Mouse (Mus musculus): ENCODE data around the gene Ywhae. TPM values are rescaled to one million over a fixed set of nuclear protein-coding genes. Genes with fewer than 3 reads are reported as not detected.

Gene Ywhae
- polyA plus RNA-seq, 1 experiment from 2014 or later: 415 TPM

DNA sequence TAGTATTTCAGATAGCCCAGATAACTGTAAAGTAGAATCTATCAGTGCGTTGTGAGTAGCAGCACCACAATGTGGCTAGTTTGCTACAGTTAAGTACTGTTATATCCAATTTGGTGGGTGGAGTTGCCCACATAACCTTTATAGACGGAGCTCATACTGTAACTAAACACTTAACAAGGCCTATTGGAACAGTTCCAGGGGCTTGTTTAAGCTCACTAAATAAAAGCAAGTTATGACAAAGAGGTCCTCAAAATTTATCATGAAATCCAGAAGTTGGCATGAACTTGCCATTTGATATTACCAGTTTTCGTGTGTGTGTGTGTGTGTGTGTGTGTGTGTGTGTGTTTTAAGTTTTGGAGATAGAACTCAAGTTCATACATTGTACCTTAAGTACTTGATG, 7.5 kb downstream of the Ywhae start:
- peaks cover 72% of the 10 kb centered on the region for H3K4me1 ChIP-seq
- no peak overlapping the region for H3K4me3 ChIP-seq
- peaks cover 63% of the 10 kb centered on the region for H3K36me3 ChIP-seq
- no peak for ATAC-seq
- H3K9me3 ChIP-seq (replicated peaks): no peaks in the 10 kb centered on the region
- no peak overlapping the region for H3K4me2 ChIP-seq
- 74% methylated on average over 3 of the region's 3 CpGs for WGBS (ENCODE audit: insufficient replicate concordance)
- H3K27me3 ChIP-seq (replicated peaks): no peaks in the 10 kb centered on the region
- H3K27ac ChIP-seq: no peak overlapping the region
- H3K9ac ChIP-seq: no peak overlapping the region

DNA sequence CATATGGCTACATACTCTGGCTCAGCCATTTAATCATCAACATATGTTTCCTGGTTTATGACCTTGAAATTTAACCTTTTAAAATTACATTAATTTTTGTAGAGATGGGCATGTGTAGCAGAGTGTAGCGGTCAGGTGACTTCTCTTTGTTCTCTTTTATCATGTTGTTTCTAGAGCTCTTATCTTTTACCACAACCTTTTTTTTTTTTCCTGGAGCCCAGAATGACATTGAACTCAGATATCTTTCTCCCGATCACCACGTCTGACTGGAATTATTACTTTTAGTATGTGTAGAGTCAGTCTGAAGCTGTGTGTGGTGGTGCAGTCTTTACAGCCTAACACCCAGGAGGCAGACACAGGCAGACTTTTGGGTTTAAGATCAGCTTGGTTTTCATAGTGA, 8.9 kb downstream of the Ywhae start:
- Histone ChIP-seq H3K4me1 (peaks cover 68% of the 10 kb centered on the region), H3K27me3 (replicated peaks) (no peaks in the 10 kb centered on the region), H3K4me2 (0 out of 2 replicates have a peak overlapping the region, but pooled peaks have one; percentile 4), H3K4me3 (no peak overlapping the region), H3K9ac (no peak overlapping the region), H3K9me3 (replicated peaks) (no peaks in the 10 kb centered on the region), H3K36me3 (peaks cover 60% of the 10 kb centered on the region), H3K27ac (0 out of 2 replicates have a peak overlapping the region, but pooled peaks have one; percentile 18)
- 34% methylated on average over 3 of the region's 3 CpGs for WGBS (ENCODE audit: insufficient replicate concordance)
- ATAC-seq: no peak

DNA sequence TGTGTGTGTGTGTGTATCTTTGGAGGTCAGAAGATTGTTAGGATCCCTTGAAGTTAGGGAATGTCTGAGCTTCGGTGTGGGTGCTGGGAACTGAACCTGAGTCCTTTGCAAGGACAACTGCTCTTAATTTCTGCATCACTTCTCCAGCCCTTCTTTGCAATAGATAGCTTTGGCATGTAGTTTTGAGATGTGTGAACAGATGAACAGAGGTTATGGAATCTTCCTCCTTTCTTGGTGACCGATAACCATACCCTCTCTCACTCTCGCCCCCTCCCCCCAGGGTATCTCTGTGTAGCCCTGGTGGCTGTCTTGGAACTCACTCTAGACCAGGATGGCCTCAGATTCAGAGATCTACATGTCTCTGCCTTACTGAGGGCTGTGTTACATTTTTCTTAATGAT, 12.1 kb downstream of the Ywhae start:
- peaks cover 62% of the 10 kb centered on the region for H3K4me1 ChIP-seq
- WGBS (ENCODE audit: insufficient replicate concordance): 81% methylated on average over 3 of the region's 3 CpGs
- no peaks in the 10 kb centered on the region for H3K27me3 ChIP-seq (replicated peaks)
- H3K36me3 ChIP-seq: peaks cover 55% of the 10 kb centered on the region
- no peak overlapping the region for H3K4me3 ChIP-seq
- no peak overlapping the region for H3K4me2 ChIP-seq
- no peak for ATAC-seq
- H3K9me3 ChIP-seq (replicated peaks): no peaks in the 10 kb centered on the region
- no peak overlapping the region for H3K27ac ChIP-seq
- H3K9ac ChIP-seq: no peak overlapping the region

DNA sequence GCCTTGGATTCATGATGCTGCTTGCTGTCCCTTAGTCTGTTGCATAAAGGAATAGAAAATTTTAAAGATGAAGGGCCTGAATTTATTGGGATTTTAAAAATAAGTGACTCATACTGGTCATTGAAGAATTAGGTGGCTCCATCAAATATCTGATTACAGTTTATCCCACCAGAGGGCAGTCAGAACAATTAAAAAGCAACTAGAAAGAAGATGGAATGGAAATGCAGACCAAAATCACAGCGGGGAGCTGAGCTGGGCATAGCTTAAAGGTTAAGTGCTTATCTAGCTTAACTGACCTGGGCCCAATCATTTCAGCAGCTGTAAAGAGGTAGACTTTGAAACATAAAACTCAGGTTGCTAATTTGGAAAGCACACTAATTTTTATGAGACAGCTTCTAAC, 17.9 kb downstream of the Ywhae start:
- Histone ChIP-seq H3K9ac (no peak overlapping the region), H3K27ac (no peak overlapping the region), H3K27me3 (replicated peaks) (no peaks in the 10 kb centered on the region), H3K4me1 (peaks cover 32% of the 10 kb centered on the region), H3K36me3 (peaks cover 59% of the 10 kb centered on the region), H3K4me3 (no peak overlapping the region), H3K9me3 (replicated peaks) (no peaks in the 10 kb centered on the region), H3K4me2 (no peak overlapping the region)
- 81% methylated on average over 1 of the region's 1 CpGs for WGBS (ENCODE audit: insufficient replicate concordance)
- ATAC-seq: no peak

DNA sequence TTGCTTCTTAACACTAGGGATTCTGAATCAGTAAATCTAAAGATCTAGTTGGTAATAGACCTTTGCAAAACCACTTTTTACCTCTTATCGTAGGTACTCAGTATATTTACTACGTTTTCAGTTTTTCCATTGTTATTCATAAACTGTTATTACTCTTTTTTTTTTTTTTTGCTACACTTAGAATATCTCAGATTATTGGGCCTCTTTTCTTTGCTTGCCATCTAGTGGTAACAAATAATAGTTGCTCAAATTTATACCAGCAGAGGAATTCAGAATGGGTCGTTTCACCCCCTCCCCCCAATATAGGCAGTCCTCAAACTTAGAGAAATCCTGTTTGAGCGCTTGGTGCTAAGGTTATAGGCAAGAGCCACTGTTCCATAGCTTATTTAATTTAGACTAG, 18.4 kb downstream of the Ywhae start:
- peaks cover 63% of the 10 kb centered on the region for H3K36me3 ChIP-seq
- H3K9me3 ChIP-seq (replicated peaks): no peaks in the 10 kb centered on the region
- no peak overlapping the region for H3K9ac ChIP-seq
- H3K4me1 ChIP-seq: peaks cover 29% of the 10 kb centered on the region
- no peaks in the 10 kb centered on the region for H3K27me3 ChIP-seq (replicated peaks)
- no peak for ATAC-seq
- 70% methylated on average over 4 of the region's 4 CpGs for WGBS (ENCODE audit: insufficient replicate concordance)
- no peak overlapping the region for H3K27ac ChIP-seq
- H3K4me2 ChIP-seq: no peak overlapping the region
- H3K4me3 ChIP-seq: no peak overlapping the region

DNA sequence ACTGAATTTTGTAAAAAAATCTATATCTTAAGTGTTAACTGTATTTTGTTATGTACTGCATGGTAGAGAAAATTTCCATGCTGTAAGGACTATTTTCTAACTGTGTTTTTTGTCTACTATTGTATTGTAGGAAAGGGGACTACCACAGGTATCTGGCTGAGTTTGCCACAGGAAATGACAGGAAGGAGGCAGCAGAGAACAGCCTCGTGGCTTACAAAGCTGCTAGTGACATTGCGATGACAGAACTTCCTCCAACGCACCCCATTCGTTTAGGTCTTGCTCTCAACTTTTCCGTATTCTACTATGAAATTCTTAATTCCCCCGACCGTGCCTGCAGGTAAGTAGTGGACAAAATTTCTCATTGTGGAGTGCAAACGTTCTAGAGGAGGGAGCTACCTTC, 24.0 kb downstream of the Ywhae start:
- no peak overlapping the region for H3K27ac ChIP-seq
- no peaks in the 10 kb centered on the region for H3K4me1 ChIP-seq
- H3K9ac ChIP-seq: no peak overlapping the region
- peaks cover 91% of the 10 kb centered on the region for H3K36me3 ChIP-seq
- no peaks in the 10 kb centered on the region for H3K9me3 ChIP-seq (replicated peaks)
- no peak for ATAC-seq
- H3K27me3 ChIP-seq (replicated peaks): no peaks in the 10 kb centered on the region
- no peak overlapping the region for H3K4me3 ChIP-seq
- 68% methylated on average over 8 of the region's 8 CpGs for WGBS (ENCODE audit: insufficient replicate concordance)
- H3K4me2 ChIP-seq: no peak overlapping the region

GRCm38 (mm10) chr11:75758553-75758952, 25.9 kb downstream of the Ywhae start:
- Histone ChIP-seq H3K4me2 (no peak overlapping the region), H3K9ac (no peak overlapping the region), H3K27ac (no peak overlapping the region), H3K36me3 (peaks cover 93% of the 10 kb centered on the region), H3K9me3 (replicated peaks) (no peaks in the 10 kb centered on the region), H3K27me3 (replicated peaks) (no peaks in the 10 kb centered on the region), H3K4me1 (no peaks in the 10 kb centered on the region), H3K4me3 (no peak overlapping the region)
- no peak for ATAC-seq
- WGBS (ENCODE audit: insufficient replicate concordance): 93% methylated on average over 1 of the region's 1 CpGs

DNA sequence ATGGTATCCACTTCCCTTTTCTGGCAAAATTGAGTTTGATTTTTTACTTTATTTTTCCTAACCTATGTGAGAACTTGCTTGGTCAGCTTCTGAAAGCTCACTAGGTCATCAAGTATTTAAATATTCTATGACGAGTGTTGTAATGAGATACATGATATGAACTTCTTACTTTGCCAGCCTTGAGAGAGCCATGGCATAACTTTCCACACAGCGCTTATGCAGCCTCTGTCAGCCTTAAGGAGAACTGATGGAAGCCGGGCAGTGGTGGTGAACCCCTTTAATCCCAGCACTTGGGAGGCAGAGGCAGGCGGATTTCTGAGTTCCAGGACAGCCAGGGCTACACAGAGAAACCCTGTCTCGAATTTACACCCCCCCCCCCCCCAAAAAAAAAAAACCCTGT, 28.1 kb downstream of the Ywhae start:
- Histone ChIP-seq H3K9ac (no peak overlapping the region), H3K9me3 (replicated peaks) (no peaks in the 10 kb centered on the region), H3K4me2 (no peak overlapping the region), H3K4me3 (no peak overlapping the region), H3K27me3 (replicated peaks) (no peaks in the 10 kb centered on the region), H3K4me1 (no peaks in the 10 kb centered on the region), H3K27ac (no peak overlapping the region), H3K36me3 (peaks cover 97% of the 10 kb centered on the region)
- 77% methylated on average over 5 of the region's 5 CpGs for WGBS (ENCODE audit: insufficient replicate concordance)
- no peak for ATAC-seq

DNA sequence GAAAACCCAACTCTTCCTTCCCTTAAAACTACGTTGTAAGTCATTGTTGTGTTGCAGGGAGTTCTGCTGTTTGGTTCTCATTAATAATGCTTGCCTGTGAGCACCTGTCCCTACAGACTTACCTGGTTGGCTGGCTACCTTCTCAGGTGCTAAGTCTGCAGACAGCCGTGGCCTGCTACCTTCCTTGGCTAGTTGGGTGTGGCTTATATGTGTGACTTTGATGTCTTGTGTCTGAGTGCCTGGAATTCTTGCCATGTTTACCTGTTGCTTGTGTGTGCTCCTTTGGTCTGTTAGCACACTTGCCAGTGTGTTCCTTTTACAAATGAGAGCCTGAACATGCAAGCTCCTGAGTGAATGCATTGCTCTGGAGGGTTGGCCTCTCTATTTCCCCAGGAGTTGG, 30.0 kb downstream of the Ywhae start:
- H3K9me3 ChIP-seq (replicated peaks): no peaks in the 10 kb centered on the region
- H3K27me3 ChIP-seq (replicated peaks): no peaks in the 10 kb centered on the region
- no peak overlapping the region for H3K4me2 ChIP-seq
- ATAC-seq: no peak
- H3K4me1 ChIP-seq: no peaks in the 10 kb centered on the region
- WGBS (ENCODE audit: insufficient replicate concordance): 78% methylated on average over 2 of the region's 2 CpGs
- no peak overlapping the region for H3K9ac ChIP-seq
- peaks cover 98% of the 10 kb centered on the region for H3K36me3 ChIP-seq
- H3K27ac ChIP-seq: no peak overlapping the region
- H3K4me3 ChIP-seq: no peak overlapping the region

DNA sequence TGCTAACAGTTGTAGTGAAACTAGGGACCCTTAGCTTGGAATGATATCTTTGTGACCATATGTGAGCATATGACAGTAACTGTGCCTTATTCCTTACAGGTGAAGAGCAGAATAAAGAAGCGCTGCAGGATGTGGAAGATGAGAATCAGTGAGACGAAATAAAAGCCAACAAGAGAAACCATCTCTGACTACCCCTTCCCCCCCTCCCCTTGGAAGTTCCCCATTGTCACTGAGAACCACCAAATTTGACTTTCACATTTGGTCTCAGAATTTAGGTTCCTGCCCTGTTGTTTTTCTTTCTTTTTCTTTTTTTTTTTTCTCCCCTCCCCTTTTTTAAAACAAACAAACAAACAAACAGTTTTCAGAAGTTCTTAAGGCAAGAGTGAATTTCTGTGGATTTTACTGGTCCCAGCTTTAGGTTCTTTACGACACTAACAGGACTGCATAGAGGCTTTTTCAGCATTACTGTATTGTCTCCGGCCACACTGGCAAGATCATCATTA, 31.9 kb downstream of the Ywhae start:
- H3K36me3 ChIP-seq: peaks cover 82% of the 10 kb centered on the region
- no peak overlapping the region for H3K4me3 ChIP-seq
- peaks cover 10% of the 10 kb centered on the region for H3K4me1 ChIP-seq
- no peak overlapping the region for H3K4me2 ChIP-seq
- ATAC-seq: no peak
- H3K9me3 ChIP-seq (replicated peaks): no peaks in the 10 kb centered on the region
- H3K27ac ChIP-seq: no peak overlapping the region
- no peaks in the 10 kb centered on the region for H3K27me3 ChIP-seq (replicated peaks)
- no peak overlapping the region for H3K9ac ChIP-seq
- WGBS (ENCODE audit: insufficient replicate concordance): 85% methylated on average over 4 of the region's 4 CpGs

DNA sequence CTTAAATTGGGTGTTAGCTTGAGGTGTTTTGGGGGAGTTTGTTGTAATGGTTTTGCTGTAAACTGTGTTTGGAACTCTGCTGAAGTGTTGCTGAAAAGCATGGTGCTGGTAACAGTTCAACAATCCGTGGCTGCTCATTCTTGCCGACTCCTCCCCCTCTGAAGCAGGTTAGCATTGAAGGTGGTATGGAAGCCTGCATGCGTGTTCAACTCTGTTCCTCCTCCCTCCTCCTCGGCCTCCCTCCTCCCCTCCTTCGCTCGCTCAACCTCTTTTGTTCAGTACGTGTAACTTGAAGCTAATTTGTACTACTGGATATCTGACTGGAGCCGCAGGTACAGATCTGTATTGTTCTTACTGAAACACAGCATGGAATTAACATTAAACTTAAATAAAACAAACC, 32.5 kb downstream of the Ywhae start:
- Histone ChIP-seq H3K4me1 (peaks cover 11% of the 10 kb centered on the region), H3K9me3 (replicated peaks) (no peaks in the 10 kb centered on the region), H3K27ac (no peak overlapping the region), H3K4me3 (no peak overlapping the region), H3K27me3 (replicated peaks) (no peaks in the 10 kb centered on the region), H3K4me2 (no peak overlapping the region), H3K9ac (no peak overlapping the region), H3K36me3 (peaks cover 76% of the 10 kb centered on the region)
- WGBS (ENCODE audit: insufficient replicate concordance): 86% methylated on average over 8 of the region's 8 CpGs
- no peak for ATAC-seq

GRCm38 (mm10) chr11:75767014-75767413, 34.3 kb downstream of the Ywhae start:
- H3K27ac ChIP-seq: peak overlapping the region; percentile 32; the same call in 1 of the 2 replicates
- H3K27me3 ChIP-seq (replicated peaks): peaks cover 7% of the 10 kb centered on the region; the same call in 1 of the 2 replicates
- no peak overlapping the region for H3K9ac ChIP-seq
- no peaks in the 10 kb centered on the region for H3K9me3 ChIP-seq (replicated peaks)
- H3K4me2 ChIP-seq: no peak overlapping the region
- peaks cover 11% of the 10 kb centered on the region for H3K4me1 ChIP-seq
- WGBS (ENCODE audit: insufficient replicate concordance): 75% methylated on average over 2 of the region's 2 CpGs
- ATAC-seq: no peak
- H3K36me3 ChIP-seq: peaks cover 57% of the 10 kb centered on the region
- no peak overlapping the region for H3K4me3 ChIP-seq
